Mouse (Mus musculus) erythroblast, adult 5-6 weeks (primary cell): ENCODE measurements around the gene Khsrp. TPM values are rescaled to one million over a fixed set of nuclear protein-coding genes. Genes with fewer than 3 reads are reported as not detected.
A peak's percentile ranks its signal among the peaks of the same experiment; 100 is the strongest.

ENCODE experiments used
- ATAC-seq: replicated peaks from 2 replicates; pipeline ENCODE4 v1.8.0; 2016; ENCODE audit warnings: moderate number of reproducible peaks, mild to moderate bottlenecking, moderate TSS enrichment, inconsistent platforms; ENCODE audit not compliant: poor library complexity, low FRiP score, severe bottlenecking
- total RNA-seq, 2 experiments: library from RNA; stranded (forward) in 1 of 2; stranded (reverse) in 1 of 2; fragments of 150-400 nt in 1 of 2; fragments of 200-764, 138-1000 nt in 1 of 2; gene quantifications; 2 replicates each; pipeline versions ENCODE4 v1.2.3 to v1.2.4; 2015 to 2017; ENCODE audit warnings: low replicate concordance in 2 of 2

Gene Khsrp
- total RNA-seq, 2 experiments from 2014 or later: 32.9 to 34.2 TPM

- ATAC-seq: no peak
These were observed 1.5 kb upstream of the Khsrp start for GRCm38 (mm10) chr17:57032854-57033253.

- peak; percentile 88 for ATAC-seq
These were observed 519 bp upstream of the Khsrp start for GRCm38 (mm10) chr17:57031661-57032420.

GRCm38 (mm10) chr17:57029691-57030090 is 1.6 kb downstream of the Khsrp start:
- ATAC-seq: peak; percentile 63

GRCm38 (mm10) chr17:57027471-57027870 is 3.9 kb downstream of the Khsrp start:
- no peak for ATAC-seq

- no peak for ATAC-seq
These were observed 10.4 kb downstream of the Khsrp start for GRCm38 (mm10) chr17:57020960-57021359.

- ATAC-seq: peak; percentile 77
These were observed 11.6 kb downstream of the Khsrp start for GRCm38 (mm10) chr17:57019693-57020092.

- ATAC-seq: no peak
These were observed 19.0 kb downstream of the Khsrp start for GRCm38 (mm10) chr17:57012245-57012795.

- ATAC-seq: peak; percentile 88
These were observed 19.8 kb downstream of the Khsrp start, which contains the start of the genes Gtf2f1 and Gm17949 for GRCm38 (mm10) chr17:57011236-57012141. Gene Gtf2f1 (minus strand): TSS chr17:57011288. Gene Gm17949 (plus strand): TSS chr17:57011469.

GRCm38 (mm10) chr17:57010911-57011235 is 20.4 kb downstream of the Khsrp start:
- ATAC-seq: peak; percentile 57

- no peak for ATAC-seq
These were observed 24.0 kb downstream of the Khsrp start for GRCm38 (mm10) chr17:57007137-57007905.

GRCm38 (mm10) chr17:57003994-57004393 is 27.3 kb downstream of the Khsrp start:
- ATAC-seq: no peak

GRCm38 (mm10) chr17:57001228-57001627 is 30.1 kb downstream of the Khsrp start:
- ATAC-seq: no peak

GRCm38 (mm10) chr17:56999968-57000609 is 31.2 kb downstream of the Khsrp start, which contains the start of gene Pspn:
Gene Pspn (minus strand): TSS chr17:57000018.
- ATAC-seq: no peak

GRCm38 (mm10) chr17:56999414-56999813 is 31.9 kb downstream of the Khsrp start:
- ATAC-seq: no peak

GRCm38 (mm10) chr17:56997029-56997667 is 34.2 kb downstream of the Khsrp start, which contains the start of gene Alkbh7:
Gene Alkbh7 (plus strand): TSS chr17:56997339.
- ATAC-seq: peak; percentile 95

- no peak for ATAC-seq
These were observed 34.8 kb downstream of the Khsrp start for GRCm38 (mm10) chr17:56996506-56996905.

GRCm38 (mm10) chr17:56995046-56995445 is 36.3 kb downstream of the Khsrp start:
- no peak for ATAC-seq

- ATAC-seq: no peak
These were observed 40.4 kb downstream of the Khsrp start for GRCm38 (mm10) chr17:56990966-56991365.
